Mouse (Mus musculus) olfactory bulb, adult 2 months (tissue): Measurements from ENCODE around the gene Ptpn11. TPM values are rescaled to one million over a fixed set of nuclear protein-coding genes. Genes with fewer than 3 reads are reported as not detected.
"Not testable (repeated sequence)": the region's sequence is repeated elsewhere in the genome, so short reads cannot be mapped to it uniquely, and the experiment has no call there.

ENCODE experiments used
- H3K27ac ChIP-seq: fragments of 200-500 bp; 2 replicates; pipeline ENCODE4 v1.5.1; 2012; ENCODE audit warnings: low read depth, low read length; ENCODE audit not compliant: insufficient read depth
- H3K4me1 ChIP-seq: fragments of 200-500 bp; 2 replicates; pipeline ENCODE4 v1.6.1; 2012; ENCODE audit warnings: low read length; ENCODE audit not compliant: control insufficient read depth, insufficient read depth
- H3K4me3 ChIP-seq: fragments of 200-500 bp; 2 replicates; pipeline ENCODE4 v1.5.1; 2012; ENCODE audit warnings: mild to moderate bottlenecking, low read depth, low read length, moderate library complexity; ENCODE audit not compliant: insufficient read depth
- CTCF ChIP-seq: fragments of 200-500 bp; IDR thresholded peaks from 2 replicates; pipeline ENCODE4 v1.5.1; 2012; ENCODE audit warnings: low read depth, mild to moderate bottlenecking, low read length, moderate library complexity; ENCODE audit not compliant: insufficient read depth
- POLR2A ChIP-seq: fragments of 200-500 bp; IDR thresholded peaks from 2 replicates; pipeline ENCODE4 v1.6.1; 2012; ENCODE audit warnings: mild to moderate bottlenecking, low read depth, low read length, moderate library complexity; ENCODE audit not compliant: insufficient read depth
- WGBS: fragments of 180-500 bp; shearing (Covaris S2); methylation state at CpG from one replicate; pipeline ENCODE4 v1.1.7; 2018; 5-methylcytosine and 5-hydroxymethylcytosine counted together
- polyA plus RNA-seq: library from polyadenylated mRNA; stranded (reverse); fragments of >200 nt; gene quantifications from 2 replicates; pipeline ENCODE4 v1.2.4, GENCODE M21; 2012; ENCODE audit warnings: low replicate concordance; ENCODE audit not compliant: missing spikeins, insufficient read depth, insufficient read length

Ptpn11 gene
- polyA plus RNA-seq, 1 experiment: not detected

GRCm38 (mm10) chr5:121216126-121216446 is 24.9 kb upstream of the Ptpn11 start:
- Histone ChIP-seq H3K4me3 (no peak overlapping the region), H3K27ac (no peak overlapping the region), H3K4me1 (no peaks in the 10 kb centered on the region)
- TF ChIP-seq POLR2A (no peak), CTCF (no peak)
- WGBS: 83% methylated on average over 12 of the region's 12 CpGs

- Histone ChIP-seq H3K4me1 (no peaks in the 10 kb centered on the region), H3K4me3 (no peak overlapping the region), H3K27ac (no peak overlapping the region)
- TF ChIP-seq POLR2A (no peak), CTCF (peak; percentile 77)
- 49% methylated on average over 13 of the region's 13 CpGs for WGBS
Observed at GRCm38 (mm10) chr5:121215380-121216125, 24.4 kb upstream of the Ptpn11 start.

GRCm38 (mm10) chr5:121214707-121215106 is 23.5 kb upstream of the Ptpn11 start:
- 55% methylated on average over 7 of the region's 7 CpGs for WGBS
- Histone ChIP-seq H3K27ac (no peak overlapping the region), H3K4me3 (no peak overlapping the region), H3K4me1 (no peaks in the 10 kb centered on the region)
- TF ChIP-seq POLR2A (no peak), CTCF (no peak)

- no peak overlapping the region for H3K27ac ChIP-seq
- TF ChIP-seq POLR2A: no peak
- no peak for TF ChIP-seq CTCF
- peaks cover 5% of the 10 kb centered on the region for H3K4me1 ChIP-seq
- no peak overlapping the region for H3K4me3 ChIP-seq
- 88% methylated on average over 6 of the region's 6 CpGs for WGBS
Observed at GRCm38 (mm10) chr5:121212108-121212507, 20.9 kb upstream of the Ptpn11 start.

GRCm38 (mm10) chr5:121210601-121210924 is 19.4 kb upstream of the Ptpn11 start:
- Histone ChIP-seq H3K4me3 (no peak overlapping the region), H3K27ac (no peak overlapping the region), H3K4me1 (peaks cover 11% of the 10 kb centered on the region)
- no peak for TF ChIP-seq POLR2A
- no peak for TF ChIP-seq CTCF
- WGBS: 64% methylated on average over 1 of the region's 1 CpGs

GRCm38 (mm10) chr5:121209755-121210600 is 18.8 kb upstream of the Ptpn11 start:
- Histone ChIP-seq H3K4me1 (peaks cover 11% of the 10 kb centered on the region), H3K27ac (no peak overlapping the region), H3K4me3 (no peak overlapping the region)
- TF ChIP-seq CTCF (no peak), POLR2A (no peak)
- WGBS: 86% methylated on average over 9 of the region's 9 CpGs

GRCm38 (mm10) chr5:121206984-121207383 is 15.8 kb upstream of the Ptpn11 start:
- no peak overlapping the region for H3K4me3 ChIP-seq
- no peak overlapping the region for H3K27ac ChIP-seq
- WGBS: 80% methylated on average over 3 of the region's 3 CpGs
- TF ChIP-seq POLR2A (no peak), CTCF (no peak)
- H3K4me1 ChIP-seq: peaks cover 13% of the 10 kb centered on the region

GRCm38 (mm10) chr5:121206540-121206939 is 15.3 kb upstream of the Ptpn11 start:
- 72% methylated on average over 9 of the region's 9 CpGs for WGBS
- Histone ChIP-seq H3K27ac (no peak overlapping the region), H3K4me3 (no peak overlapping the region), H3K4me1 (peaks cover 13% of the 10 kb centered on the region)
- TF ChIP-seq CTCF: no peak
- no peak for TF ChIP-seq POLR2A

- H3K4me3 ChIP-seq, H3K27ac ChIP-seq: not testable (repeated sequence)
- 58% methylated on average over 8 of the region's 10 CpGs for WGBS
- peaks cover 13% of the 10 kb centered on the region for H3K4me1 ChIP-seq
Observed at GRCm38 (mm10) chr5:121205537-121206130, 14.4 kb upstream of the Ptpn11 start.
